Mouse (Mus musculus): ENCODE data around the gene Rexo2. TPM values are rescaled to one million over a fixed set of nuclear protein-coding genes. Genes with fewer than 3 reads are reported as not detected.
"Not testable (repeated sequence)": the region's sequence is repeated elsewhere in the genome, so short reads cannot be mapped to it uniquely, and the experiment has no call there.

Gene Rexo2
- polyA plus RNA-seq (2012; fragmentation: generic; extraction: Trizol): 163 TPM

DNA sequence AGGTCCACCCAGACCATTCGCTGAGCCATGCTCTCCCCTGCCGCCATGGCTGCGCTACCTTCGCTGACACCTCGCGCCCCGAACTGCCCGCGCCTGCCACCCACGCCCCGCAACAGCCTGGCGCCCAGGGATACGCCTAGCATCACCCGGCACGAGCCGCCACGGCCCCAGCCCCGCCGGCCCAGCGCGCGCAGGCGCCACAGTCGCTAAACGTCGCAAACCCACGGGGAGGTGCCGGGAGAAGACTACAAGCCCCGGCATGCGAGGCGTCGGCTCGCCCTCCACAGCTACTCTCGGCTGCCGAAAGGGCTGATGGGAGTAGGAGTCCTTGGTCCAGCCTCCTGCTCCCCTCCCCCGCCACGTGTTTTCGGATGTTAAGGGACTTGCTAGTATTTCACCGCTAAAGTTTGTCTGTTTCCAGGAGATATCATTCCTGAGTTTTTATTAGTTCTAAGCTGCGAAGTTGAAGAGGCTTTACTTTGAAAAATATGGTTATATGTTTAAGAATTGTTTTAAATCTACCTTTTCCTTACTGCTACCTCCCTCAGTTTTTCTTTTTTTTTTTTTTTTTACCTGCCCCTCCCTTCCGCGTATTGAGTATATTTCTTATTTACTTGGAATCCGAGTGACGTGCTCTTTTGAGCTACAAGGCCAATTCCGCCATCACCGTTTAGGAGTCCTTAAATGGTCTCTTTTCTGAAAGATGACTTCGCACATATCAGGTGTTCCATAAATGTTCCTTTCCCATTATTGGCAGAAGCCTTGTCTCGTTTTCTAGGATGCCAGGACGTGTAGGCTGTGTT lies at the start of gene Rexo2:
Rexo2 (minus strand) TSS at position 213 of the 803 bp plus-strand sequence.
- Histone ChIP-seq H3K79me2 (ENCODE audit: control insufficient read depth, insufficient read depth) (peaks cover 19% of the 10 kb centered on the region), H3K4me2 (ENCODE audit: low read depth) (peak within 1 kb of the TSS; percentile 96), H3K36me3 (ENCODE audit: control insufficient read depth, insufficient read depth) (peaks cover 10% of the 10 kb centered on the region)

DNA sequence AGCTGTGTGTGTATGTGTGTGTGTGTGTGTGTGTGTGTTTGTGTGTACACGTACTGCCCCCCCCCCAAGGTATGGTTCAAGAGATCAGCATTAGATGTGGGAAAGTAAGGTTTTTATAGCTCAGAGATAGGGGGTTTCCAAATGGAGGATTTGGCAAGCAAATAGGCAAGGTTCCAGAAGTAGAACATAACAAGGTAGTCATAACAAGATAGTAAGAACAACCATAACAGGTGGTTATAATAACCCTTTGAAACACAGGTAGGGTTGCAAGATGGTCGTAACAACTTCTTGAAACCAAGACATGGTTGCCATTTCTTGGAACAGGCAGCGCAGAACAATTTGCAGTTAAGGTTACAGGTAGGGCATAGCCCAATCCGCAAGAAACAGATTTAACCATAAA lies 46.1 kb upstream of the Rexo2 start:
- H3ac ChIP-seq (ENCODE audit: control insufficient read depth, insufficient read length): no peak overlapping the region
- H3K79me2 ChIP-seq (ENCODE audit: control insufficient read depth, insufficient read depth): no peaks in the 10 kb centered on the region
- no peak overlapping the region for H3K4me2 ChIP-seq (ENCODE audit: low read depth)
- TF ChIP-seq CEBPB (IDR thresholded peaks at IDR 0.05; ENCODE audit: insufficient read depth, poor library complexity, severe bottlenecking) (no peak), REST (IDR thresholded peaks at IDR 0.05; ENCODE audit: insufficient read depth, insufficient read length) (no peak), MYOD1 (IDR thresholded peaks at IDR 0.05; ENCODE audit: control insufficient read depth in 1 of 3, insufficient read length in 2 of 3, low read depth in 2 of 3) (no peak), SRF (IDR thresholded peaks at IDR 0.05; ENCODE audit: control insufficient read depth, insufficient read length, low read depth) (no peak), TCF12 (IDR thresholded peaks at IDR 0.05; ENCODE audit: insufficient read depth, poor library complexity, severe bottlenecking) (no peak), MYOG (IDR thresholded peaks at IDR 0.05; ENCODE audit: control insufficient read depth in 1 of 3, insufficient read depth in 1 of 3, insufficient read length in 2 of 3, low read depth in 2 of 3) (no peak), MAX (IDR thresholded peaks at IDR 0.05; ENCODE audit: low read depth) (no peak), POLR2A (IDR thresholded peaks at IDR 0.05; ENCODE audit: insufficient read length, low read depth) (no peak), E2F4 (IDR thresholded peaks at IDR 0.05; ENCODE audit: insufficient read depth) (no peak), TCF3 (IDR thresholded peaks at IDR 0.05; ENCODE audit: insufficient read length, low read depth) (no peak), USF1 (IDR thresholded peaks at IDR 0.05; ENCODE audit: low read depth) (no peak)
- no peak overlapping the region for H3K4me3 ChIP-seq
- H3K27me3 ChIP-seq (ENCODE audit: control insufficient read depth, insufficient read depth, insufficient read length): no peaks in the 10 kb centered on the region
- H3K36me3 ChIP-seq (ENCODE audit: control insufficient read depth, insufficient read depth): no peaks in the 10 kb centered on the region

More for the DNA sequence above, at the start of gene Rexo2:
- Histone ChIP-seq H3K4me3 (peak within 1 kb of the TSS; percentile 57), H3K27me3 (ENCODE audit: control insufficient read depth, insufficient read depth, insufficient read length) (no peaks in the 10 kb centered on the region), H3ac (ENCODE audit: control insufficient read depth, insufficient read length) (peak within 1 kb of the TSS; percentile 37)
- TF ChIP-seq MYOD1 (IDR thresholded peaks at IDR 0.05; ENCODE audit: control insufficient read depth in 1 of 3, insufficient read length in 2 of 3, low read depth in 2 of 3) (peak in 1 of 3 experiments; percentile 32), MAX (IDR thresholded peaks at IDR 0.05; ENCODE audit: low read depth) (no peak), POLR2AphosphoS2 (IDR thresholded peaks at IDR 0.05; ENCODE audit: insufficient read length, low read depth) (peak; percentile 82), REST (IDR thresholded peaks at IDR 0.05; ENCODE audit: insufficient read depth, insufficient read length) (no peak), POLR2A (IDR thresholded peaks at IDR 0.05; ENCODE audit: insufficient read length, low read depth) (peak; percentile 95), CEBPB (IDR thresholded peaks at IDR 0.05; ENCODE audit: insufficient read depth, poor library complexity, severe bottlenecking) (no peak), SRF (IDR thresholded peaks at IDR 0.05; ENCODE audit: control insufficient read depth, insufficient read length, low read depth) (no peak), USF1 (IDR thresholded peaks at IDR 0.05; ENCODE audit: low read depth) (peak; percentile 55), MYOG (IDR thresholded peaks at IDR 0.05; ENCODE audit: control insufficient read depth in 1 of 3, insufficient read depth in 1 of 3, insufficient read length in 2 of 3, low read depth in 2 of 3) (no peak), E2F4 (IDR thresholded peaks at IDR 0.05; ENCODE audit: insufficient read depth) (no peak), TCF3 (IDR thresholded peaks at IDR 0.05; ENCODE audit: insufficient read length, low read depth) (no peak), TCF12 (IDR thresholded peaks at IDR 0.05; ENCODE audit: insufficient read depth, poor library complexity, severe bottlenecking) (no peak)

DNA sequence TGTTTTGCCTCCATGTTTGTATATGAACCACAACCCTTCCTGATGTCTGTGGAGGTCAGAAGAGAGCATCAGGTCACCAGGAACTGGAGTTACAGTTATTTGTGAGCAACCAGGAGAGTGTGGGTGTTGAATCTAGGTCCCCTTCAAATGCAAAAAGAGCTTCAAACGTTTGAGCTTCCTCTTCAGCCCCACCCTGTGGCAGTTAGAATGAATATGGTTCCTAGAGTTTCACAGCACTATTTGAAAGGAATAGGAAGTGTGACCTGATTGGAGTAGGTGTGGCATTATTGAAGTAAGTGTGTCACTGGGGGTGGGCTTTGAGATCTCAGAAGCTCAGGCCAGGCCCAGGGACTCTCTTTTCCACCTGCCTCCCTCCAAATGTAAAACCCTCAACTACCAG lies 45.1 kb upstream of the Rexo2 start:
- no peak for TF ChIP-seq REST (IDR thresholded peaks at IDR 0.05; ENCODE audit: insufficient read depth, insufficient read length)
- TF ChIP-seq USF1 (IDR thresholded peaks at IDR 0.05; ENCODE audit: low read depth): no peak
- TF ChIP-seq SRF (IDR thresholded peaks at IDR 0.05; ENCODE audit: control insufficient read depth, insufficient read length, low read depth): no peak
- TF ChIP-seq POLR2AphosphoS2 (IDR thresholded peaks at IDR 0.05; ENCODE audit: insufficient read length, low read depth): no peak
- TF ChIP-seq MAX (IDR thresholded peaks at IDR 0.05; ENCODE audit: low read depth): no peak
- no peak for TF ChIP-seq E2F4 (IDR thresholded peaks at IDR 0.05; ENCODE audit: insufficient read depth)
- TF ChIP-seq MYOD1 (IDR thresholded peaks at IDR 0.05; ENCODE audit: control insufficient read depth in 1 of 3, insufficient read length in 2 of 3, low read depth in 2 of 3): no peak
- TF ChIP-seq POLR2A (IDR thresholded peaks at IDR 0.05; ENCODE audit: insufficient read length, low read depth): no peak
- TF ChIP-seq MYOG (IDR thresholded peaks at IDR 0.05; ENCODE audit: control insufficient read depth in 1 of 3, insufficient read depth in 1 of 3, insufficient read length in 2 of 3, low read depth in 2 of 3): no peak
- no peak for TF ChIP-seq CEBPB (IDR thresholded peaks at IDR 0.05; ENCODE audit: insufficient read depth, poor library complexity, severe bottlenecking)
- Histone ChIP-seq H3K79me2 (ENCODE audit: control insufficient read depth, insufficient read depth) (no peaks in the 10 kb centered on the region), H3K36me3 (ENCODE audit: control insufficient read depth, insufficient read depth) (no peaks in the 10 kb centered on the region), H3ac (ENCODE audit: control insufficient read depth, insufficient read length) (no peak overlapping the region), H3K4me2 (ENCODE audit: low read depth) (no peak overlapping the region), H3K4me3 (no peak overlapping the region), H3K27me3 (ENCODE audit: control insufficient read depth, insufficient read depth, insufficient read length) (no peaks in the 10 kb centered on the region)

DNA sequence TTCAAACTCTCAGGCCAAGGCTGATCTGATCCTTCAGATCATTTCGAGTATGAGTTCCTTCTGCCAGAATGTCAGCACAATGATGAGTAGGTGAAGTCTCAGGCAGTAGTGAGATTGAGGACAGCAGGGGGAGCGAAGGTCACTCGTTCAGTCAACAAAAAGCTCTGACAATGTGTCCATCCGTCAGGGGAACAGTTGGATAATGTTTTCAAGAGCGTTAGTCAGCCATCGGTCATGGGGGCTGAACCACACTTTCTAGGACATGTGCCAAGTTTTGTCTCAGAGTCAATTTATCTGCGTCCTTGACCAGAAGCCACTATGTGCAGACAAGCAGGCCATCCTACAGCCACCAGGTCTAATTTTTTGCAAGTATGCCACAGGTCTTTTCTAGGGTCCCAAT lies 40.0 kb upstream of the Rexo2 start:
- not testable (repeated sequence) for H3K4me3 ChIP-seq; H3K79me2 ChIP-seq (ENCODE audit: control insufficient read depth, insufficient read depth); H3K4me2 ChIP-seq (ENCODE audit: low read depth); H3ac ChIP-seq (ENCODE audit: control insufficient read depth, insufficient read length); H3K27me3 ChIP-seq (ENCODE audit: control insufficient read depth, insufficient read depth, insufficient read length); H3K36me3 ChIP-seq (ENCODE audit: control insufficient read depth, insufficient read depth)
